Mouse (Mus musculus) bone marrow macrophage, adult 2 months (primary cell): ENCODE data around the gene Vamp2.

Experiments
- CTCF ChIP-seq: IDR thresholded peaks from 2 replicates; pipeline ENCODE4 v1.5.1; 2012; ENCODE audit warnings: low read depth, mild to moderate bottlenecking, low read length, moderate library complexity
- POLR2A ChIP-seq: IDR thresholded peaks from 2 replicates; pipeline ENCODE4 v1.6.1; 2012; ENCODE audit warnings: mild to moderate bottlenecking, low read depth, low read length, borderline replicate concordance

GRCm38 (mm10) chr11:69110319-69111046 is 22.2 kb downstream of the Vamp2 start:
- TF ChIP-seq CTCF (no peak), POLR2A (peak; percentile 31; the same call in 1 of the 2 replicates)
